Comparison of ENCODE assay signal across 24 mouse cellular contexts in the genomic region with DNA sequence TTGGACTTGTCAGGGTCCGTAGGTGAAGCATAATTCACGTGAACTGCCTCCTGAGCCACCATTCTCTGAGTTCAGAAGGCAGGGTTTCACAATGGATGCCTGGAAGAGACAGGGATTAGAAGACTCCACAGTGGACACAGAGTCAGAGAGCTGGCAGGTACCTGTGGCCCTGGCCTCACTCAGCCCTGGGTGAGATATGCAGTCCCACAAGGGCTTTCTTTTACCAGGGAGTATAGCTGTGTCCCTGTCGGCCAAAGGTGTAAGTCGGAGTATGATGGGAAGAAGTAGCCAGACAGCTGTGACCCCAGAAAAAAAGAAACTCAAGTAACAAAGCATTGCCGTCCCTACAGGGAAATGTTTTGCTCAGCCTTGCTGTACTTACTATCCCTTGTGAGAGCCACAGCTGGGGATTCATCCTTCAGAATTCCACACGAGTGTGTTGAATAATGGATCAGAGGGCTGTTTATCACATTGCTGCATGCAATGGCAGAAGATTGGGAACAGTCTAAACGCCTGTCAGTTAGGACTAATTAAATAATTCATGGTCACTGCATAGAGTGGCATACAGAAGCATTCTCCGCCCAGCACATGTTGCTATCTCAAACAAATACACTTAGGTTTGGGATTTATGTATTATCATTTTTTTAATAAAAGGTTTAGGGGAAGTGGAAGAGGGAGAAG. TPM values are rescaled to one million over a fixed set of nuclear protein-coding genes. Genes with fewer than 3 reads are reported as not detected.
DNase-seq lines count a peak whose midpoint lies in the region; ATAC-seq and TF ChIP-seq lines count a peak whose summit lies in the region.
"Had no signal": no experiment of that assay in that cellular context is flagged by ENCODE, and none has a peak within 500 bp of the region (broad histone marks: within the 10 kb centered on the region; RNA-seq: fewer than 3 reads in every experiment).

No protein-coding gene starts in this region.

- no peak overlapping the region for H3K4me2 ChIP-seq in heart, embryonic 12.5 days
- no peak overlapping the region for H3K4me2 ChIP-seq in neural tube, embryonic 12.5 days (replicated peaks)
- no peak overlapping the region for H3K4me2 ChIP-seq in neural tube, embryonic 15.5 days
- H3K4me2 ChIP-seq in midbrain, embryonic 13.5 days (replicated peaks), result no peak overlapping the region
- H3K4me2 ChIP-seq in liver, embryonic 11.5 days, result no peak overlapping the region

- H3K36me3 ChIP-seq in heart, embryonic 12.5 days, result no peaks in the 10 kb centered on the region
- no peaks in the 10 kb centered on the region for H3K36me3 ChIP-seq in neural tube, embryonic 12.5 days
- H3K36me3 ChIP-seq in neural tube, embryonic 15.5 days, result no peaks in the 10 kb centered on the region
- H3K36me3 ChIP-seq in midbrain, embryonic 13.5 days, result no peaks in the 10 kb centered on the region
- no peaks in the 10 kb centered on the region for H3K36me3 ChIP-seq in liver, embryonic 11.5 days (ENCODE audit: control insufficient read depth, insufficient read depth, low read length)
- no peaks in the 10 kb centered on the region for H3K36me3 ChIP-seq in kidney, adult 2 months (ENCODE audit: control insufficient read depth, insufficient read depth, low read length)
- H3K36me3 ChIP-seq: G1E had no signal

- 59% methylated on average over 8 of the region's 8 CpGs for WGBS in heart, embryonic 12.5 days
- WGBS in neural tube, embryonic 12.5 days, result 62% methylated on average over 8 of the region's 8 CpGs
- WGBS in neural tube, embryonic 15.5 days, result 56% methylated on average over 8 of the region's 8 CpGs
- WGBS in midbrain, embryonic 13.5 days, result 45% methylated on average over 8 of the region's 8 CpGs
- 70% methylated on average over 8 of the region's 8 CpGs for WGBS in liver, embryonic 11.5 days
- WGBS in kidney, adult 2 months, result 80% methylated on average over 8 of the region's 8 CpGs

- peaks cover 43% of the 10 kb centered on the region for H3K4me1 ChIP-seq in heart, embryonic 12.5 days (replicated peaks)
- H3K4me1 ChIP-seq in neural tube, embryonic 12.5 days, result 0 out of 2 replicates have a peak, but pooled peaks cover 4% of the 10 kb centered on the region
- H3K4me1 ChIP-seq in neural tube, embryonic 15.5 days, result peaks cover 4% of the 10 kb centered on the region; the same call in 1 of the 2 replicates
- peaks cover 14% of the 10 kb centered on the region for H3K4me1 ChIP-seq in midbrain, embryonic 13.5 days (replicated peaks)
- peaks cover 7% of the 10 kb centered on the region for H3K4me1 ChIP-seq in liver, embryonic 11.5 days (replicated peaks; ENCODE audit: control insufficient read depth, insufficient read depth, low read length)
- no peaks in the 10 kb centered on the region for H3K4me1 ChIP-seq in kidney, adult 2 months (ENCODE audit: control insufficient read depth, insufficient read depth, low read length)

- no peak for DNase-seq in heart, adult 18-20 months
- DNase-seq in liver, embryonic 11.5 days (ENCODE audit: low spot score), result no peak
- DNase-seq in kidney, adult 2 months, result no peak
- DNase-seq: adrenal gland, adult 2 months; B cell, adult 2 months; cerebellum, adult 2 months; cerebellum, postnatal 25 days; embryo, embryonic 11 days; heart, postnatal 4 days; kidney, adult 9 months; kidney, postnatal 14 days; liver, postnatal 0 days; right cerebral cortex, postnatal 14 days; thymus, adult 2 months; thymus, postnatal 4 days had no signal

- H3K27me3 ChIP-seq in heart, embryonic 12.5 days (replicated peaks), result no peaks in the 10 kb centered on the region
- H3K27me3 ChIP-seq in neural tube, embryonic 12.5 days (replicated peaks), result no peaks in the 10 kb centered on the region
- H3K27me3 ChIP-seq in neural tube, embryonic 15.5 days (replicated peaks), result no peaks in the 10 kb centered on the region
- H3K27me3 ChIP-seq in midbrain, embryonic 13.5 days, result no peaks in the 10 kb centered on the region
- H3K27me3 ChIP-seq in liver, embryonic 11.5 days (replicated peaks; ENCODE audit: control insufficient read depth, insufficient read depth, low read length), result no peaks in the 10 kb centered on the region
- H3K27me3 ChIP-seq in kidney, adult 2 months (replicated peaks; ENCODE audit: control insufficient read depth, insufficient read depth, low read length), result no peaks in the 10 kb centered on the region
- H3K27me3 ChIP-seq: CH12.LX had no signal

- H3K9ac ChIP-seq in heart, embryonic 12.5 days, result no peak overlapping the region
- no peak overlapping the region for H3K9ac ChIP-seq in neural tube, embryonic 12.5 days
- H3K9ac ChIP-seq in neural tube, embryonic 15.5 days (replicated peaks), result no peak overlapping the region
- H3K9ac ChIP-seq in midbrain, embryonic 13.5 days (replicated peaks), result no peak overlapping the region
- no peak overlapping the region for H3K9ac ChIP-seq in liver, embryonic 11.5 days (ENCODE audit: low read depth, low read length)
- H3K9ac ChIP-seq: liver, postnatal 0 days had no signal

- H3K27ac ChIP-seq in heart, embryonic 12.5 days (ENCODE audit: poor library complexity, severe bottlenecking), result peak overlapping the region; percentile 6
- no peak overlapping the region for H3K27ac ChIP-seq in neural tube, embryonic 12.5 days
- H3K27ac ChIP-seq in neural tube, embryonic 15.5 days (replicated peaks), result no peak overlapping the region
- H3K27ac ChIP-seq in midbrain, embryonic 13.5 days, result no peak overlapping the region
- no peak overlapping the region for H3K27ac ChIP-seq in liver, embryonic 11.5 days (ENCODE audit: low read depth, low read length)
- H3K27ac ChIP-seq in kidney, adult 2 months (ENCODE audit: insufficient read depth, low read depth, low read length), result no peak overlapping the region
- H3K27ac ChIP-seq: macrophage; stomach, postnatal 0 days had no signal

- H3K4me3 ChIP-seq in heart, embryonic 12.5 days, result no peak overlapping the region
- no peak overlapping the region for H3K4me3 ChIP-seq in neural tube, embryonic 12.5 days
- H3K4me3 ChIP-seq in neural tube, embryonic 15.5 days (replicated peaks), result no peak overlapping the region
- H3K4me3 ChIP-seq in midbrain, embryonic 13.5 days (replicated peaks), result no peak overlapping the region
- no peak overlapping the region for H3K4me3 ChIP-seq in liver, embryonic 11.5 days (ENCODE audit: low read depth, low read length)
- H3K4me3 ChIP-seq in kidney, adult 2 months (ENCODE audit: insufficient read depth, low read depth, low read length), result no peak overlapping the region

- H3K9me3 ChIP-seq in heart, embryonic 12.5 days (replicated peaks), result no peaks in the 10 kb centered on the region
- no peaks in the 10 kb centered on the region for H3K9me3 ChIP-seq in neural tube, embryonic 12.5 days
- no peaks in the 10 kb centered on the region for H3K9me3 ChIP-seq in neural tube, embryonic 15.5 days (replicated peaks)
- H3K9me3 ChIP-seq in midbrain, embryonic 13.5 days, result no peaks in the 10 kb centered on the region
- H3K9me3 ChIP-seq in liver, embryonic 11.5 days (ENCODE audit: control insufficient read depth, low read length), result no peaks in the 10 kb centered on the region
- H3K9me3 ChIP-seq: G1E had no signal

- no peak for TF ChIP-seq POLR2A in kidney, adult 2 months (IDR thresholded peaks at IDR 0.05; ENCODE audit: low read depth, low read length)

- ATAC-seq in heart, embryonic 12.5 days (ENCODE audit: insufficient number of reproducible peaks, low FRiP score), result no peak
- peak; percentile 21; the same call in 1 of the 2 replicates for ATAC-seq in neural tube, embryonic 12.5 days (ENCODE audit: low FRiP score, low read depth)
- ATAC-seq in neural tube, embryonic 15.5 days (ENCODE audit: low FRiP score), result no peak; the same call in 1 of the 2 replicates
- peak; percentile 72 for ATAC-seq in midbrain, embryonic 13.5 days
- ATAC-seq in liver, embryonic 11.5 days (replicated peaks; ENCODE audit: low FRiP score), result no peak
- ATAC-seq: liver, postnatal 0 days; lung, postnatal 0 days had no signal

- no peak for TF ChIP-seq CTCF in kidney, adult 2 months (conservative IDR thresholded peaks at IDR 0.05; ENCODE audit: insufficient read depth, insufficient read length, low read depth, low read length)

RNA-seq across cellular contexts. Expression of gene Ccnl1, which starts 59.3 kb away (rescaled TPM):
- polyA plus RNA-seq in heart, embryonic 12.5 days (2016; fragmentation: Nextera tagmentation; extraction: Ambion mirVana), result 89.8 and 102 TPM in 2 replicates
- 10 to 100 TPM; 14.7 to 20.8 TPM for total RNA-seq in heart, adult 18-20 months (2021)
- 96.3 and 117 TPM in 2 replicates for polyA plus RNA-seq in neural tube, embryonic 12.5 days (2016; fragmentation: Nextera tagmentation; extraction: Ambion mirVana)
- 63.4 and 68.3 TPM in 2 replicates for polyA plus RNA-seq in neural tube, embryonic 15.5 days (2015; fragmentation: Nextera tagmentation; extraction: Ambion mirVana)
- polyA plus RNA-seq in midbrain, embryonic 13.5 days (2015; fragmentation: Nextera tagmentation; extraction: Ambion mirVana), result 87.8 and 94.2 TPM in 2 replicates
- 107 TPM in 2 replicates for polyA plus RNA-seq in liver, embryonic 11.5 days (2014; fragmentation: Nextera tagmentation; extraction: Ambion mirVana)
- polyA plus RNA-seq in kidney, adult 2 months (2012; rRNA removed), result 20.8 and 25.6 TPM in 2 replicates

Comparison
In these comparisons a context has a peak if more than half of its experiments do, and no peak if none do; other contexts are left out.
1. ATAC-seq: peak in neural tube, embryonic 12.5 days (single experiment) and midbrain, embryonic 13.5 days (single experiment); none in heart, embryonic 12.5 days (single experiment), neural tube, embryonic 15.5 days (single experiment) and liver, embryonic 11.5 days (single experiment).